Mouse (Mus musculus): ENCODE data around the gene Sfxn2. TPM values are rescaled to one million over a fixed set of nuclear protein-coding genes. Genes with fewer than 3 reads are reported as not detected.
"Not testable (repeated sequence)": the region's sequence is repeated elsewhere in the genome, so short reads cannot be mapped to it uniquely, and the experiment has no call there.

Sfxn2 gene
- total RNA-seq, 4 experiments from 2014 or later: 2.2 to 4.9 (median 2.7) TPM

DNA sequence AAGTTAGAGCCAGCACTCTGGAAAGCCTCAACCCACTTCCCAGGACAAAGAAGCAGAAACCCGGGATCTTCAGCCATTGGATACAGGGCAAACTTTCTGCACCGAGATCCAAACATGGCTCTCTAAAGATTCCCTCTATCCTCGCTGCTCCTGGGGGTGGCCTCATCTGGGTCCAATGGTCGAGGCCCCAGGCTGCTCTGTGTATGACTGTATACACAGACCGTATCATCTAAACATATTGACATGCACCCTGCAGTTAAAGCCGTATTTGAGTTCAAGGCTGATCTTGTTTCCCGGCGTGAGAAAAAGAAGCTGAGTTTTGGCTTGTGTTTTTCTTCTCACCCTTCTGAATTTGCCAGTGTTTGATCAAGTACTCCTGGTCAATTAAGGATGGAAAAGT lies 30.4 kb upstream of the Sfxn2 start:
- DNase-seq (ENCODE audit: low spot score): no peak

DNA sequence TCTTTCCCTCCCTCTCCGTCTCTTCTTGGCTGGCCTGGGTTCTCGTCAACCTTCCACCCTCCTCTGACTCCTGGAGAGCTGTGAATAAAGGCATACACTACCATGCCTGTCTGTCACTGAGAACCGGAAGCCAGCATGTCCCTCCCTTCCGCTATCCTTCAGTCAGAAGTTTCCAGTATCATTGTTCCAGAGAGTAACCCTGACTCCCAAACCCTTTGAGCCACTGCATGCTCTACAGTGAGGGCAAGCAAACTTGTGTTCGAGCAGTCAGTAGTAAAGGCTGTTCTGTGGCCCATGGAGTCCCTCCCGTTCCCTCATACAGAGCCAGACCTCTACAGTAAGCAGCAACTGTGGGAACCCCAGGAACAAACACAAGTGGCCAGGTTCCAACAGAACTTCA lies 25.6 kb upstream of the Sfxn2 start:
- DNase-seq (ENCODE audit: low spot score): no peak

DNA sequence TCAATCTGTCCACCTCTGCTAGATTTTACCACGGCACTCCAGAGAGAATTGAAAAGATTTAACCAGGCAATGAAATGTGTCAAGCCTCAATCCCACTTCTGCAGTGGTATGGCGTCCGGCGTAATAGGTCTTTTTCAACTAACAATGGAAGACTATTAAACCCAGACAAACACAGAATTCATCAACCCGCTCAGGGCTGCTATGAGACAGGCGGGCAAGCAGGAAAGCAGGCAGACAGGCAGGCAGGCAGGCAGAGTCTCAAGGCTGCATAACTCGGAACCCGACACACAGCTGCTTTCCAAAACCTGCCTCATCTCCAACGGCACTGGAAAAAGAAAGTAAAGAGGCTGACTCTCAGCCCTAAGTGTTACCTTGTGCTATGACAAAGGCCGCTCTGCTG lies 25.1 kb upstream of the Sfxn2 start:
- DNase-seq (ENCODE audit: low spot score): no peak

DNA sequence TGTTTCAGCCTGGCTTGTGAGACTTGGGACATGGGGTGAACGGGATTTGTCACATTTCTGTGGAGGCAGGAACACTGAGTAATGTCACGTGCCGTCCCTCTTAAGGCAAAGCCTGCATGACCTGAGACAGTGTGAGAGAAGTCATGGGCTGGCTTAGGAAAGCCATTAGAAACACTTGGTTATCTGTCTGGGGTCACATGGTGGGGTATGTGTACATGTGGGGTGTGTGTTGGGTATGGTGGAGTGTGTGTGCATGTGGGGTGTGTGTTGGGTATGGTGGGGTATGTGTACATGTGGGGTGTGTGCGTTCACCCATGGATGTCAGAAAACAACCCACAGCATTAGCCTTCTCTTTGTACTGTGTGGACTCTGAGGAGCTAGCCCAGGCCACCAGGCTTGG lies 22.8 kb upstream of the Sfxn2 start:
- no peak for DNase-seq (ENCODE audit: low spot score)

DNA sequence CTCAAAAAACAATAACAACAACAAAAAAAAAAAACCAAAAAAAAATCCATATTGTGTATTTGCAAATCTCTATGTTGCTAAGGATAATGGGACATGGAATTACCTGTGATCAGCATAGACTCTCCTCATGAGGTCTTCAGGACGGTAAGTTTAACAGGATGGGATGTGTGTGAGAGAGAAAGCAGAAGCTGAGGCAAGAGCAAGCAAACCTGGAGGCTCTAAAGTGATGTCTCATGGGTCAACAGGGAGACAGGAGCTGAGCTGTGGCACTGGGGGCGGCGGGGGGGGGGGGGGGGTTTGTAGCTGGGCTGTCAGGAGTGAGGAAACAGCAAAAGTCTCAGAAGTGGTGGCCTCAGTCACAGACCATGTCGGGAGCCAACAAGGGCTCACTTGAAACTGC lies 20.7 kb upstream of the Sfxn2 start:
- no peak for DNase-seq (ENCODE audit: low spot score)

DNA sequence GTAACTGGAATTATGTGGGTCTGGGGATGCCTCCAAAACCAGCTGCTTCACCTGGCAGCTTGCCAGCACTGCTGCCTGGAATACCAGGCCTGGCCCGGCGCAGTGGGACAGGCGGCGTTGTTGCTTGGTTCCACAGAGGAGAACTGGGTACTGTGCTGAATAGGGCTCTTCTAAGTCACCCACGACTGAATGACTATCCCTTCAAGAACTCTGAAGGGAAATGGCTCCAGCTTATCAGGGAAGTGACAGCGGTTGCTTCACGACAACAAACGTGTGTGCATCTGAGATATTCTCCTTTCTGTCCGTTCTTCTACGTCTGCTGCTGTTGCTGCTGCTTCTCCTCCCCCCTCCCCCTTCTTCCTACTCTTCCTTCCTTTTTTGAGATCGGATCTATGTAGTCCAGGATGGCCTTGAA lies 19.6 kb upstream of the Sfxn2 start:
- no peak for DNase-seq (ENCODE audit: low spot score)

DNA sequence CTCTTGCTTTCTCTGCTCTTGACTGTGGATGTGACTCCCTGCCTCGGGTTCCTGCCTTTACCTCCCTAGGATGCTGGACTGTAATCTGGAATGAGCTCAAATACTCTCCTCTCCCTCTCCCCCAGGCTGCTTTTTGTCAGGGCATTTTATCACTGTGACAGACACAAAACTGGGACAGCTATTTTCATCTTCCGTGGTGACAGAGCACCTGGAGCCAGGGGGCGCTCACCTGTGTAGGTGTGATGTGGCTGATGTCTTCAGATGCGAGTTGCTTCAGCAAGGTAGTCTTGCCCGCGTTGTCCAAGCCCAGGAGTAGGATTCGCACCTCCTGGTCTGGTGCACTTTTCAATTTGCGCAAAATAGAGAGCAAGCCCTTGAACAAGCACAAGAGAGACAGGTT lies 15.2 kb upstream of the Sfxn2 start:
- DNase-seq (ENCODE audit: low spot score): no peak

DNA sequence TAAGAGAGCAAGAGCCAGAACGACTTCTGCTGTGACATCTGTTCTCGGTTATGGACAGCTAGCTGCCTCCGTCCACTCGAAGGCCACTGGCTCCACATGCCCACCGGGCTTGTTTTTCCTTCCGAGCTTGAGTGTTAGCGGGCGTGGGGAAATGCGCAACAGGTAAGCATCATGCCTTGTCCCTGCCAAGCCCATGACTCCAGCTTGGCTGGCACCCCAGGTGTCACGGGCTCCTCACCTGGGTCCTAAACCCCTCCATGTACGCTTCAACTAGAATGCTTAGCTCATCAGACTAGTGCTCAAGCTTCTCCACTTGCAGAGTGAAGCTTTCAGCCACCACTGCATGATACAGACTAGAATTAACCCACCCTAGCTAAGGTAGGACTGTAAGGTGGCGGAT lies 14.5 kb upstream of the Sfxn2 start:
- DNase-seq (ENCODE audit: low spot score): no peak

DNA sequence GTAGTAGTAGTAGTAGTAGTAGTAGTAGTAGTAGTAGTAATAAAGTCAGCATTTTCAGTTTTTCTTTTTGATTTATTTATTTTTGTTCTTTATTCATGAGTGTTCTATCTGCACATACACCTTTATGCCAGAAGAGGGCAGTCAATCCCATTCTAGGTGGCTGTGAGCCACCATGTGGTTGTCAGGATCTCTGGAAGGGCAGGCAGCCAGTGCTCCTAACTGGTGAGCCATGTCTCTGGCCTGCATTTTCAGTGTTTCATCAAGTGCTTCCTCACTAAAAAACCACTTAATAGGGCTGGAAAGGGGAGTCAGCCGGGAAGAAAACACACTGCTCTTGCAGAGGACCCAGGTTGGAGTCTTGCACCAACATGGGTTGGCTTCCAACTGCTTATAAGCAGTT lies 11.0 kb upstream of the Sfxn2 start:
- peak; percentile 69 for DNase-seq (ENCODE audit: low spot score)

DNA sequence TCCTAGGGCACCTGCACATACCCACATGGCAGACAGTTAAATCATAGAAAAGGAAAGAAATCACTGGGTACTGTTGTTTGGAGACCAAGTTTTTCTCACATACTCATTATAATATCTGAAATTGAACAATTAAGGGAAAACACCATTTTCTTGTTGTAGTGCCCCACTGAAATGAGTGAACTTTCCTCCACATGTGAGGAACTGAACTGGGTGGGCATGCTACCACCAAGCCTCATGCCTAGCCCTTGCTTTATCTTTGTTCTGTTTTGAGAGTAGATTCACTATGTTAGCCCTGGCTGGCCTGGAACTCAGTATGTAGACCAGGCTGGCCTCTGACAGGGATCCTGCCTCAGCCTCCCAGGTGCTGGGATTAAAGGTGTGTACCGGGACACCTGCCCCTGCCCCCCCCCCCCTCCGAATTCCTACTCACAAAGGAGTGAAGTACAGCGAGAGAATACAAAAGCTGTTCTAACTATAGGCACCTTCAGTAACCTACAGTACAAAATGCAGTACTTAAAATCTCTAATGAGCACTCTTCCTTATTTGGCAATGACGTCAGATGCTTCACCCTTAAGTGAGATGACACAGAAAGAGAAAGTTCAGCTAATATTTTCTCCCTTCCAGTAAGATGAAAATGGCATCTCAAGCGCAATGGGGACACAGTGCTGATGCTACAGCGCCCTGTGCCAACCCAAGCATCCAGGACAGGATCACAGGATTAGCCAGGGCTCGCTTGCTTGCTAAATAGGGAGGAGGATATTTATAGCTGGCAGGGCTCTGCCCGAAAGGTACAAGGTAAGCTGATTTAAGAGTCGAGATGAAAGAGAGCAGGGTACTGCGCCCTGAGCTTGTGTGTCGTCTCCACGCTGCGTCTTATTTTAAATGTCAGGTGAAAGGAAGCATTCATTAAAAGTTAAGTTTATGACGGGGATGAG lies 10.3 kb upstream of the Sfxn2 start:
- peak; percentile 38 for DNase-seq (ENCODE audit: low spot score)

DNA sequence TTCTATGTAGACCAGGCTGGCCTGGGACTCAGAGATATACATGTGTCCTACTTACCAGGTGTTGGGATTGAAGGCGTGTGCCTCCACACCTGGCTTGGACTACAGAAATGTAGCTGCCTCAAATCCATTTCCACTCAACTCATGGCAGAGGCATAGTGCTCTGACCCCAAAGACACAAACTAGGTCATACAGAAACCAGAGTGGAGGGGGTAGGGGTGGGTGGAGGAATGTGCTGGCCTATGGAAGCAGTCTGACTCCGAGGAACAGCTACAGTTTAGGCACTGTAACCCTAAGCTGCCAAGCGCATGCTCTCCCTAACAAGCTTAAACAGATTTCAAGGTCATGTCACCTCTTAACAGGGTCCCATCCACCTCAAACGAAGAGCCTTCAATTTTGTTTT lies 9.6 kb upstream of the Sfxn2 start:
- no peak for DNase-seq (ENCODE audit: low spot score)

DNA sequence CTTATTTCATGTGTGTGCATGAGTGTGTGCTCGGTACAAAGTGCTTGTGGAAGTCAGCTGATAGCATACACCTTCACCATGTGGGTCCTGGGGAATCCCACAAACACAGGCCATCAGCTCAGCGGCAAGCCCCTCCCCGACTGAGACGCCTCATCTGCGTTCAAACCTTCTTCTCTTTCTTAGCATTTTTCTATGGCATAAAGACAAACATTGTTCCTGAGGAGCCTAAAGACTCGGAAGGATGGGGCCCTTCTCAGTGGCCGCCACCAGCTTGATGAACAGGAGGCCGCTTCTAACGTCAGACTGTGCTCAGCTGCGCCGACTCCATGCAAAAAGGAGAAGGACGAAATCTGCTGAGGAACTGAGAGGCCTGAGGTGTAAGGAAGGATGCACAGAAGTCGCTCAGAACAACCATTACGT lies 9.1 kb upstream of the Sfxn2 start:
- no peak for DNase-seq (ENCODE audit: low spot score)

DNA sequence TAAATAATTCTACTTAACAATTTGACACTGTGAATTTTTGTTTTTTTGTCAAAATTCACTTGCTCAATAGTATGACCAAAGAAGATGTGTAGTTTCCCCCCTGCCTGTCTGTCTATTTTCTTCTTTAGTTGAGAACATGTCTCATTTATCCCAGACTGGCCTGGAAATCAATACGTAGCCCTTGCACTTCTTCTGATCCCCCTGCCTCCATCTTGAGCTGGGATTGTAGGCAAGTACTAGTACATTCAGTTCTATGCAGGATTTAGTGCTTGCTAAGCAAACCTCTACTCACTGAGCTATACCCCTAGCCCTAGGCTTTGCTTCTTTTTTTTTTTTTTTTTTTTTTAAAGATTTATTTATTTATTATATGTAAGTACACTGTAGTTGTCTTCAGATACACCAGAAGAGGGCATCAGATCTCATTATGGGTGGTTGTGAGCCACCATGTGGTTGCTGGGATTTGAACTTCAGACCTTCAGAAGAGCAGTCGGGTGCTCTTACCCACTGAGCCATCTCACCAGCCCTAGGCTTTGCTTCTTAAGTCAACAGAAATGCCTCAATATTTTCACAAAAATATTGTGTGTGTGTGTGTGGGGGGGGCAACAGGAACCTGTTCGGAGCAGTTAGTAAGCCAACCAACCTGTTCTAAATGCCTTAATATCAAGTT lies 1.8 kb upstream of the Sfxn2 start:
- DNase-seq (ENCODE audit: low spot score): not testable (repeated sequence)

DNA sequence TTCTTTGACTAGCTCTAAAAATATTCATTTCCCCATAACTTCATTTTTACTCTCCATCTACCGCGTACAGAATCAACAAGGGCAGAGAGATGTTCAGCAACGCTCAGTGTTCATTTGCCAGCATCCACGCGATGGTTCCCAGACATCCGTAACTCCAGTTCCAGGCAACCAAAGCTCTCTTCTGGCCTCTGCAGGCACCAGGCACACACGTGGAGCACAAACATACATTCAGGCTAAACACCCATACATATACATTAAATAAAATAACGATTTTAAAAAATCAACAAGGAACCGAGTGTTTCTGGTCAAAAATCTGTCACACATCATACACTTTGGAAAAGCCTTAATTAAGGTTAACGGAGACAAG lies 1.3 kb upstream of the Sfxn2 start:
- no peak for DNase-seq (ENCODE audit: low spot score)

DNA sequence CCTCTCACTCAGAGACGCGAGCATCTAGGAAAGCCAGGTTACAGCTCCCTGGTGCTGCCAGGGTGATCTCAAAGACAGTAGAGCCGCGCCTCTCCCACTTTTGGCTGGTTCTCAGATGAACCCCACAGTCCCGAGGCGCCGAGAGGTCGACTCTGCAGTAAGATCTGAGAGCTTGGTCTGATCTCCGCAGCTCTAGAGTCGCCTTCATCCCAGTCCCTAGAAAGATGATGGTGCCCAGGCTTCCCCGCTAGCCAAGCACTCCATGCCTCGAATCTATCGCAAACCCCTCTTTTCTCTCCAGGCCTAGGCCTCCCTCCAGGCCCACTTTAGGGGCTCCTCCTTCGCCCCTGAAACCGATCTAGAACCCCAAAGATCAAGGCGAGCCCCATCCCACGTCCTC lies 617 bp upstream of the Sfxn2 start:
- no peak for DNase-seq (ENCODE audit: low spot score)

DNA sequence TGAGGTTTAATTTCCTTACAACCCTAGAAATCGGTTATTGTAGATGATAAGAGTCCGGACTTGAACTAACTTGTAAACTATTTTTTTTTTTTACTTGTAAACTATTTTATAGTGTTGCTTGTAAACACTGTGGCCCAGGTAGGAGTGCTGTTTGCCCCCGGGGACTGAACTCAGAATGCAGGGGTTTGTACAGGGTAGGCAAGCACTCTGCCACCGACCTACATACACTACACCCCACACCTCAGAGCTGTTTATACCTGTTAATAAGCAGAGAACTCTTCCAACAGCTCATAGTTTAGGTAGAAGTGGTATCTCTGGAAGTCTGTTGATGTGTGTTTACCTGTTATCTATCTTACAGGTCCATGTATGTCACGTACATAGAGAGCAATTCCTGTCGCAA lies 825 bp downstream of the Sfxn2 start:
- DNase-seq (ENCODE audit: low spot score): no peak

DNA sequence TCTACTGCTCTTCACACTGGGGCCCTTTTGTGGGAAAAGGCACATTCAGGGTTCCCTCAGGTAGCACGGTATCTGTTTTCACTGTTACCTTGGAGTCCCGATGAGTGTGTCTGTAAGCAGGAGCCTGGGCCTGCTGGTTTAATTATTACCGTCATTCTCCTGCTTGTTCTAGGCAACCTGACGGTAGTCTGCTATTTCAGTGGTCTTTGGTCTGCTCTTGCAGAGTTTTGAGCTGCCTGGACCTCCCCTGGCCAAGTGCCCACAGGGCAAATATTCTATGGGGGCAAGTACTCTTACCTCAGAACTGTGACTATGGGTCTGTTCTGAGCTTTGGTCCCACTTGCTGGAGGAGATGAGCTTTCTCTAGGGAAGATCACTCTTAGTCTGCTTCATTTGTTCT lies 2.0 kb downstream of the Sfxn2 start:
- no peak for DNase-seq (ENCODE audit: low spot score)

DNA sequence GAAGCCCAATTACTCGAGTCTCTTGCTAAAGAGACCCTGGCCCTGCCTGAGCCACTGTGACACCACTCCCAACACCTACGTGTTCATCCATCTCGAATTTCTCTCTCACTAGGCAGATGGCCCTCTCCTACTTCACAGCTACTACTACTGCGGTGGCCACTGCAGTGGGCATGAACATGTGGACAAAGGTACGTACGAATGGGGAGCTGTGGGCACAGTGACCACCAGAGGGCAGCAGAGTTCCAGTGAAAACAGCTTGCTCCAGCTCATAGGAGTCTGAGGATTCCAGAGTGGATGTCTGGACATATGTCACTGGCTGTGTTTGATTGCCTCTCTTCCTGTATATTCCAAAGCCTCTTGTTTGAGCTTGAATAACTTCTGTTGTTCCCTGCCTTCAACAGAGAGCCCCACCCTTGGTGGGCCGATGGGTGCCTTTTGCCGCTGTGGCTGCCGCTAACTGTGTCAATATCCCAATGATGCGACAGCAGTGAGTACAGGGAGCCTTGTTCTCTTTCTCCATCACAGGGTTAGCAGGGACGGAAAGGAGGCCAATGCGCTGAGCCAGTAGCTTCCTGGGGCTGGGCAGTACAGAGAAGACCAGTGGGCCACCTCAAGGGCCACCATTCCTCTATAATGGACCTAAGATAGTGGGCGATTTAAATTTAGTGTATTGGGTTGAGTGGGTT lies 14.8 kb downstream of the Sfxn2 start:
- DNase-seq (ENCODE audit: low spot score): peak; percentile 83

DNA sequence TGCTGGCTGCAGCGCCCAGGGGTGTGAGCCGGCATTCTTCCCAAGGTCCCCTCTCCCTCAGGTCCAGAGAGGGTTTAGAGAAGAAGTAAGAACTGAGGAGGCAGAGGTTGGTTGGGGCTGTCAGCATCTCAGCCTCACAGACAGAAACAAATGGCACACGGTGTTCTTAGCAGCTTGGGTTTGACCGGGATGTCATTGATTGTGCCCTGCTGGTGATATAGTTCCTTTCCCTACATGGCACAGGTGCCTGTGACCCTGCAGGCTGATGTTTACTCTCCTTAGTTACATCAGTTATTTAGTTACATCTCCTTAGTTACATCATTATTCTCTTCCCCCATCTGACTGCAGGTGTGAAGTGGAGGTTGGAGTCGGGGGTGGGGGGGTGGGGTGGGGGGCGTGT lies 18.4 kb downstream of the Sfxn2 start:
- DNase-seq (ENCODE audit: low spot score): no peak

DNA sequence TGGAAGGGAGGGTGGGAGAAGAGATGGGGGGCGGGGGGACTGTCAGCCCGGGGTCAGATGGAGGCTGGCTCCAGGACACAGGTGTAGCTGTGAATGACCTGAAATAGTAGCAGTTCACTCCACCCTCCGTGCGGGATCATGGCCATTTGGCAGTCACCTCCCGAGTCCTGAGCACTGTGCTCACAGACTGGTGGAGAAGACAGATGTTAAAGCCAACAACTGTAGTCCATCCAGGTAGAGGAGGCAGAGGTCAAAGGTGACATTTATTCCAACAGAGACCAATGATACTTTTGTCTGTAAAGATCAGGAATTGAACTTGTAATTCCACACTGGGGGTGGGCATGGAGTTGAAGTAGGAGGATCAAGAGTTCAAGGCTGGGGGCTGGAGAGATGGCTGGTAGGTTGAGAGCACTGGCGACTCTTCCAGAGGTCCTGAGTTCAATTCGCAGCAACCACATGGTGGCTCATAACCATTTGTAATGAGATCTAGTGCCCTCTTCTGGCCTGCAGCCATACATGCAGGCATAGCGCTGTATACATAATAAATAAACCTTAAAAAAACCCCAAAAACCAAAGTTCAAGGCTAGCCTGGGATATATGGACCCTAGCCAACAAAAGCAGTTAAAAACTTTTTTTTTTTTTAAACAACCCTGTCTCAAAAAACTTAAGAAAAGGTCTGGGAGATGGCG lies 19.7 kb downstream of the Sfxn2 start:
- no peak for DNase-seq (ENCODE audit: low spot score)

DNA sequence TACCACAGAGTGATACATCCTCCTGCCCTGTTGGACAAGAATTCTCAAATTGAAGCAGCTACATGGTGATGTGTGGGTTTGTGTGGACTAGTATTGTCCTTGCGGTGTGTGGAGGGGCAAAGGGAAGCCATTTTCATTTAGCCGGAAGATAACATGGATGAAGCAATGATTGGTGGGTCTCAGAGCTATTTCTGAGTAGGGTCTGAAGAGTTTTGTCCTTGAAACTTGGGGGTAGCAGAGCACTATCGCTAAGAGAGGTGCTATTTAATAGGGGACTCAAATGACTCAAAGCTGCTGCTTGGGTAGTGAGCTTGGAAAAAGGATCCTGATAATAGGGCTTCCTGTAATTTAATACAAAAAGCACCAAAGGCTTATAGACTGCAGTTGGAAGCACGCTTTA lies 25.0 kb downstream of the Sfxn2 start:
- DNase-seq (ENCODE audit: low spot score): no peak

DNA sequence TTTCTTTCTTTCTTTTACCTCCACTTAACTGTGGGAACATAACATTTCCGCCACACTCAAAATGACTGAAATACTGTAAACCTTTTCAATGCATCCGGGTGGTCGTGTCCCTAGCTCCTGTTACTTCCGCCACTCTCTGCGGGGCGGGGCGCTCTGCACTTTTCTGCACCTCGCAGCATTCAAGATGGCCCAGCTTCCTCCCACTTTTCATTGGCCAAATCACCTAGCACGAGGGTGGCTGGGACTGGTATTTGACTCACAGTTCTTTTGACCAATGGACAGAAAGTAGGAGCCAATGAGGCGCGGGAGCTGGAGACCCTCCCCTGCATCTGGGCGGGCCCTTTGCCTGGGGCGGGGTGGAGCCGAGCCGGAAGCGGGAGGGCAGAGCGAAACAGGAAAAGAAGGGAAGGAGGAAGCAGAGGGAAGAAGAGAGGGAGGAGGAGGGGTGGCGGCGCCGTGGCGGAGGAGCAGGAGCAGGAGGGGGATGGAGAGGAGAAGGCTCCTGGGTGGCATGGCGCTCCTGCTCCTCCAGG lies 25.6 kb downstream of the Sfxn2 start, which contains the start of gene Wbp1l:
Wbp1l (plus strand) TSS at position 365 of the 533 bp plus-strand sequence.
- DNase-seq (ENCODE audit: low spot score): peak; percentile 99

Measured in heart, adult 8-10 months (tissue).